Mouse (Mus musculus): Measurements from ENCODE around the gene Dmrt3. TPM values are rescaled to one million over a fixed set of nuclear protein-coding genes. Genes with fewer than 3 reads are reported as not detected.

Gene Dmrt3
- polyA plus RNA-seq (2015; fragmentation: Nextera tagmentation; extraction: Ambion mirVana) = 0.19 and 0.30 TPM in 2 replicates

GRCm38 (mm10) chr19:25610015-25610410, at the start of gene Dmrt3:
Gene Dmrt3 (plus strand): TSS chr19:25610301.

GRCm38 (mm10) chr19:25672101-25672950, 62.2 kb downstream of the Dmrt3 start, which contains the start of gene Dmrt2:
Gene Dmrt2 (plus strand): TSS chr19:25672411.

Other genes starting within 250 kb of the Dmrt3 start
- not detected in 2 replicates for gene Dmrt1, start 104.7 kb upstream of the Dmrt3 start, polyA plus RNA-seq (2015; fragmentation: Nextera tagmentation; extraction: Ambion mirVana)
- gene Dmrt2, start 62.1 kb downstream of the Dmrt3 start, polyA plus RNA-seq (2015; fragmentation: Nextera tagmentation; extraction: Ambion mirVana) = 0.10 and 0.11 TPM in 2 replicates

Data from spleen, postnatal 0 days (tissue).